Mouse (Mus musculus): ENCODE data around the gene Rpl6. TPM values are rescaled to one million over a fixed set of nuclear protein-coding genes. Genes with fewer than 3 reads are reported as not detected.
"Not testable (repeated sequence)": the region's sequence is repeated elsewhere in the genome, so short reads cannot be mapped to it uniquely, and the experiment has no call there.

Rpl6 gene
- total RNA-seq, 2 experiments from 2014 or later = 521 to 551 TPM

GRCm38 (mm10) chr5:121191584-121191906 is 12.7 kb upstream of the Rpl6 start:
- intact Hi-C loops (cut with DNase I) = no loop called here
- DNase-seq (ENCODE audit: low spot score) = no peak

GRCm38 (mm10) chr5:121194173-121194572 is 10.1 kb upstream of the Rpl6 start:
- intact Hi-C loops (cut with DNase I) = no loop called here
- no peak for DNase-seq (ENCODE audit: low spot score)

DNA sequence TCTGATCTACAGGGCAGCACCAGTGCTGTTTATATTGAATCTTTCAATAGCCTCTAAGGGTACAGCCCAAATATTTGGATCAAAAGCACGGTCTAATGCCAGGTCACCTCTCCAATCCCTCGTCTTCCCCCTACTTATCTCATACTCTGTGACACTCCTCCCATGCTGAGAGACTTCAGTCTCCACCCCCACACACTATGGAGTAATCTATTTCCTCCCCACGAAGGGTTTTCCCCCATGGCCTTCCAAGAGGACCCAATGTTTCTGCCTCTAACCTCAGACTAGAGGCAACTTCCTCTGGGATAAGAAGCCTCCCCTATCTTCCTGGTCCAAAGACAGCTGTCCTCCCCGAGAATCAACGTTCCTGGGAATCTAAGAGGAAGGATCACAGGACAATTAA is 7.5 kb upstream of the Rpl6 start:
- intact Hi-C loops (cut with DNase I) = no loop called here
- no peak for DNase-seq (ENCODE audit: low spot score)

DNA sequence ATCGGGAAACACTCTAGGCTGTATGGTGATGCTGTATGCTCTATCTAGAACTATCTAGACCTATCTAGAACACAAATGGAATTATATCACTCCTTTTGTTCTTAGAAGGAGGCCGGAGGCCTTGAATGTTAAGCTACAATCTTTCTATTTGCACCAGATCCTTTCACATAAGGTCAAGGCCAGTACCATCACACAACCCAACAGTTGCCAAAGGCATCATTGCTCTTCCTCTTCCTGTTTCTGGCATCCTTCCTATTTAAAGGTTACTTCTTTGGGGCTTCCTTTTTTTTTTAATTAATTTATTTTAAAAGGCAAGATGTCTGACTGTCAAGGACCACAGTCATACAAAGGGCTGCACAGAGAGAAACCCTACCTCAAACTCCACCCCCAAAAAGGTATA is 6.9 kb upstream of the Rpl6 start:
- no peak for DNase-seq (ENCODE audit: low spot score)
- intact Hi-C loops (cut with DNase I) = no loop called here

- DNase-seq (ENCODE audit: low spot score) = no peak
- intact Hi-C loops (cut with DNase I) = no loop called here
Measured at GRCm38 (mm10) chr5:121198376-121198775, 5.9 kb upstream of the Rpl6 start.

- DNase-seq (ENCODE audit: low spot score) = no peak
- intact Hi-C loops (cut with DNase I) = no loop called here
Measured at GRCm38 (mm10) chr5:121201739-121202138, 2.5 kb upstream of the Rpl6 start.

GRCm38 (mm10) chr5:121202467-121202866 is 1.8 kb upstream of the Rpl6 start:
- DNase-seq (ENCODE audit: low spot score) = no peak

GRCm38 (mm10) chr5:121205537-121206130 is 1.4 kb downstream of the Rpl6 start:
- DNase-seq (ENCODE audit: low spot score); intact Hi-C loops (cut with DNase I): not testable (repeated sequence)

More at GRCm38 (mm10) chr5:121202467-121202866, 1.8 kb upstream of the Rpl6 start:
- intact Hi-C loops (cut with DNase I) = no loop called here

DNA sequence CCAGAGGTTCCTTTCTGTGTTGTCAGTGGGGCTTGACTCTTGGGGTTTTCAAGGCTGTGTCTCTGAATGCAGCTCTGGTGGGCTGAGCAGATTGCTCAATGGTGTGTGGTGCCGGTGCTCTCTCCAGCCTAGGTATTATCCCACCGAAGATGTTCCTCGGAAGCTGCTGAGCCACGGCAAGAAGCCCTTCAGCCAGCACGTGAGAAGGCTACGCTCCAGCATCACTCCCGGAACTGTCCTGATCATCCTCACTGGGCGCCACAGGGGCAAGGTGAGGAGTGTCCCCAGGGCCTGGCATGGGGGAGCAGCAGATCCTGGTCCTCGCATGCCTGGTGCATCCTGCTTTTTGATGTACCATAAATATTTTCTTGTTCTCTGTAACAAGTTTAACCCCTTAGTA is 2.3 kb downstream of the Rpl6 start:
- no peak for DNase-seq (ENCODE audit: low spot score)
- intact Hi-C loops (cut with DNase I) = no loop called here

GRCm38 (mm10) chr5:121206984-121207383 is 2.7 kb downstream of the Rpl6 start:
- DNase-seq (ENCODE audit: low spot score) = no peak
- intact Hi-C loops (cut with DNase I) = no loop called here

- no peak for DNase-seq (ENCODE audit: low spot score)
- intact Hi-C loops (cut with DNase I) = no loop called here
Measured at GRCm38 (mm10) chr5:121209755-121210600, 5.7 kb downstream of the Rpl6 start.

GRCm38 (mm10) chr5:121210601-121210924 is 6.3 kb downstream of the Rpl6 start:
- intact Hi-C loops (cut with DNase I) = no loop called here
- DNase-seq (ENCODE audit: low spot score) = no peak

DNA sequence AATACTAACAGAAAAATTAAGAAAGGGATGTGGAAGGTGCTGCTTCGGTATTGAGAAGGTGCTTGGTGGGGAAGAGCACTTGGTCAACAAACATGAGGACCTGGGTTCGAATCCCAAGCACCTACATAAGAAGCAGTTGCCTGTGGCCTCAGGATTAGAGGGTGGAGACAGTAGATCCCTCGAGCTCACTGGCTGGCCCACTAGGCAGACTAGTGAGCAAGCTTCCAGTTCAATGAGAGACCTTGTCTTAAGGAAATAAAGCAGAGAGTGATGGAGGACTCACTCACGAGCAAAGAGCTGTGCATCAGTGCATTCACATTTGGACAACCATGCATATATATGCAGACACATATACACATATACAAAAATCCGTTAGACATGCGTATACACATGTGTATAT is 7.8 kb downstream of the Rpl6 start:
- intact Hi-C loops (cut with DNase I) = no loop called here
- DNase-seq (ENCODE audit: low spot score) = no peak

DNA sequence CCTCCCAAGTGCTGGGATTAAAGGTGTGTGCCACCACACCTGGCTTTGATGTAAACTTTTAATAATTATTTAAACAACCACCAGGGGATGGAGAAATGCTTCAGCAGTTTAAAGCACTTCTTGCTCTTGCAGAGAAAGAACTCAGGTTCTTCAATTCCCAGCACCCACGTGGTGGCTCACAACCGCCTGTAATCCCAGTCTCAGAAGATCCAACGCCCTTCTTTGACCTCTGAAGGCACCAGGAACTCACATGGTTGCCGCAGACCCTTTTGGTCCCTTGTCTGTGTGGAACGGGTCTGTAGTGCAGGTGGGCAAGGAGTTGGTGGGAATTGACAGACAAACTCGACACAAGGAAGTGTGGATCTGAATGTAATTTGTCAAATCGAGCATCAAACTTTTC is 10.4 kb downstream of the Rpl6 start:
- no peak for DNase-seq (ENCODE audit: low spot score)
- intact Hi-C loops (cut with DNase I) = loop anchor here (1.0 to 5.0 kb wide), 3 partner anchors 53 to 183 kb away; partner anchors contain the start of gene Naa25

DNA sequence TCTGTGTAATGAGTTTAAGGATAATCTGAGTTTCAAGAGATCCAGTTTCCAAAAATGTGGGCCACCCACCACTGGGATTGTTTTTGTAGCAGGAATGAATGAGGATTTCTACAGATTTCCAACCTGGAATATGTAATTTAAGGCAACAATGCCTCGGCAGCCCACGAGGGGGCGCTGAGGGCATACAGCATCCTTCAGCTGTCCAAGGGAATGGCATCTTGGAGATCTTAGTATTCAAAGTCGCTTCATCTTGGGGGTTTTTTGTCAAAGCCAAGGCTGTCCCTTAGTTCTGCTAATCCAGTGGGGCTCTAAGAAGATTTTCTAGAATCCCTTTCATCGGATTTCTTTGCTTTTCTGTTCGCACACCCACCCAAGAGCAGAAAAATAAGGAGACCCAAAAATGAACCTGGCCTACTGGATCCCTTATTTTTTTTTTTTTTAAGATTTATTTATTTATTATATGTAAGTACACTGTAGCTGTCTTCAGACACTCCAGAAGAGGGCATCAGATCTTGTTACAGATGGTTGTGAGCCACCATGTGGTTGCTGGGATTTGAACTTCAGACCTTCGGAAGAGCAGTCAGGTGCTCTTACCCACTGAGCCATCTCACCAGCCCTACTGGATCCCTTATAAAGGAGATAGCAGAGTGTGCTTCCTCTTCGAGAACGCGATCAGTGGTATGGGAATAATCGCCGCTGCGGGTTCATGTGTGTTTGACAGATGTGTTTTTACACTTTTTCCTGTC is 11.3 kb downstream of the Rpl6 start:
- intact Hi-C loops (cut with DNase I) = loop anchor here (1.0 to 5.0 kb wide), 3 partner anchors 52 to 182 kb away; partner anchors contain the start of gene Naa25
- no peak for DNase-seq (ENCODE audit: low spot score)

- no peak for DNase-seq (ENCODE audit: low spot score)
- intact Hi-C loops (cut with DNase I) = loop anchor here (5.0 kb wide), 2 partner anchors 161 to 181 kb away; partner anchors contain the start of gene Naa25
Measured at GRCm38 (mm10) chr5:121216126-121216446, 11.8 kb downstream of the Rpl6 start.

DNA sequence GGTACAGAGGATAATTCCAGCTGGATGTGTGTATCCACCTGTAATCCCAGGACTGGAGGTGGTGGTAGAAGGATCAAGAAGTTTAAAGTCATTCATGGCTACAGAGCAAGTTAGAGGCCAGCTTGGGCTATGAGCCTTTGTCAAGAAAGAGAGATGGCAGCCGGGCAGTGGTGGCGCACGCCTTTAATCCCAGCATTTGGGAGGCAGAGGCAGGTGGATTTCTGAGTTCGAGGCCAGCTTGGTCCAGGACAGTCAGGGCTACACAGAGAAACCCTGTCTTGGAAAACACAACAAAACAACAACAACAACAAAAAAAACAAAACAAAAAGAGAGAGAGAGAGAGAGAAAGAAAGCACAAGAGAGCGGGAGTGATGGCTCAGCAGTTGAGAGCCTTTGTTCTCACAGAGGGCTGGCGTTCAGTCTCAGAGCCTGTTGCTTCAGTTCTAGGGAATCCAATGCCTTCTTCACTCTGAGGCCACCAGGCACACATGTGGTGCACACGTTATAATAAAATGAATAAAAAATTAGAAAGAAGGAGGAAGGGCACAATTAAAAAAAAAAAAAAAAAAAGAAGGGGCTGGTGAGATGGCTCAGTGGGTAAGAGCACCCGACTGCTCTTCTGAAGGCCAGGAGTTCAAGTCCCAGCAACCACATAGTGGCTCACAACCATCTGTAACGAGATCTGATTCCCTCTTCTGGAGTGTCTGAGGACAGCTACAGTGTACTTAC is 12.5 kb downstream of the Rpl6 start:
- intact Hi-C loops (cut with DNase I) = loop anchor here (5.0 kb wide), 2 partner anchors 161 to 181 kb away; partner anchors contain the start of gene Naa25

GRCm38 (mm10) chr5:121217313-121217634 is 13.0 kb downstream of the Rpl6 start:
- no peak for DNase-seq (ENCODE audit: low spot score)
- intact Hi-C loops (cut with DNase I) = loop anchor here (5.0 kb wide), 2 partner anchors 160 to 180 kb away; partner anchors contain the start of gene Naa25

More for the DNA sequence above, 12.5 kb downstream of the Rpl6 start:
- DNase-seq (ENCODE audit: low spot score) = not testable (repeated sequence)

DNA sequence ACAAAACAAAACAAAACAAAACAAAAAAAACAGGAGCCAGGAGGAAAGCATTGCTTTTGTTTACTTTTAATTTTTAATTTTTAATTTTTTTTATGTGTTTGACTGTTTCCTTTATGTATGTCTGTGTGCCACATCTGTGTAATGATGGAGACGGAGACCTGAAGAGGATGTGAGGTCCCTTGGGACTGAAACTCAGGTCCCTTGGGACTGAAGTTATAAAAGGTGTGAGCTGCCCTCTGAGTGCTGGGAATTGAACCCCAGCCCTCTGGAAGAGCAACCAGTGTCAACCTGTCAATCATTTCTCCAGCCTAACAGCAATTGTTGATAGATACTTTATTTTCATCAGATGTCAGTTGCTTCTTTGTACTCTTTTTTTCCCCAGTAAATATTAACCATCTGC is 14.9 kb downstream of the Rpl6 start:
- intact Hi-C loops (cut with DNase I) = loop anchor here (5.0 kb wide), 2 partner anchors 158 to 178 kb away; partner anchors contain the start of gene Naa25
- no peak for DNase-seq (ENCODE audit: low spot score)

Data from heart, postnatal 25 days (tissue).